Mouse (Mus musculus): Measurements from ENCODE around the gene Abcc6. TPM values are rescaled to one million over a fixed set of nuclear protein-coding genes. Genes with fewer than 3 reads are reported as not detected.

Abcc6 gene
- total and polyA plus RNA-seq, 3 experiments, result 0.14 TPM; not detected in 2

GRCm38 (mm10) chr7:46060688-46061087, 30.6 kb upstream of the Abcc6 start:
- Histone ChIP-seq H3K27ac (no peak overlapping the region), H3K27me3 (ENCODE audit: control insufficient read depth, insufficient read depth, low read length) (no peaks in the 10 kb centered on the region), H3K4me3 (no peak overlapping the region), H3K4me1 (ENCODE audit: control insufficient read depth, insufficient read depth, low read length) (no peaks in the 10 kb centered on the region), H3K9ac (ENCODE audit: low read depth, low read length) (no peak overlapping the region), H3K36me3 (ENCODE audit: control insufficient read depth, insufficient read depth, low read length) (no peaks in the 10 kb centered on the region), H3K79me2 (replicated peaks; ENCODE audit: control insufficient read depth, insufficient read depth, low read length) (no peaks in the 10 kb centered on the region)
- intact Hi-C loops (cut with DNase I), result no loop called here
- DNase-seq, result no peak
- TF ChIP-seq CTCF (IDR thresholded peaks at IDR 0.05), result no peak
- no peak for TF ChIP-seq POLR2A (IDR thresholded peaks at IDR 0.05; ENCODE audit: insufficient read depth, low read depth, low read length)
- TF ChIP-seq EP300 (IDR thresholded peaks at IDR 0.05; ENCODE audit: insufficient read depth, low read depth, low read length), result no peak
- 94% methylated on average over 8 of the region's 8 CpGs for WGBS

DNA sequence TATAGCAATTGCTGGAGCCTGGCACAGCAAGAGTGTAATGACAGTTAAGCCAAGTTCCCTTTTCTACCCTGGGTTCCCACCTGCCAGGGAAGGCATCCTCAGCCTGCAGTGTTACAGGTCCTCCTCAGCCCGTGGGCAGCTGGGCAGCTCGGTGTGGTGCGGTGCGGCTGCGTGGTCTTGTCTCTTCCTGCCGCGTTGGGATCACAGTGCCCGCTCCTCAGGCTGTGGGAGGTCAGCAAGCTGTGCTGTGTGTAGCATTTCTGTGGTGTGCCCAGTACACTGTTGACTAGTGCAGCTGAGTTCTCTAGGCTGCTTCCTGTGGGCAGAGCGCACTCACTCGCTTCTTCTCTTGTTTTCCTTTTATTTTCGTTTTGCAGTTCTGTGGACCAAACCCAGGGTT, 28.8 kb upstream of the Abcc6 start:
- no peak overlapping the region for H3K4me3 ChIP-seq
- TF ChIP-seq CTCF (IDR thresholded peaks at IDR 0.05) (no peak), EP300 (IDR thresholded peaks at IDR 0.05; ENCODE audit: insufficient read depth, low read depth, low read length) (no peak), POLR2A (IDR thresholded peaks at IDR 0.05; ENCODE audit: insufficient read depth, low read depth, low read length) (no peak)
- intact Hi-C loops (cut with DNase I), result no loop called here
- H3K79me2 ChIP-seq (replicated peaks; ENCODE audit: control insufficient read depth, insufficient read depth, low read length), result no peaks in the 10 kb centered on the region
- H3K36me3 ChIP-seq (ENCODE audit: control insufficient read depth, insufficient read depth, low read length), result no peaks in the 10 kb centered on the region
- DNase-seq, result peak in 1 of 2 experiments; percentile 20
- 91% methylated on average over 11 of the region's 11 CpGs for WGBS
- H3K4me1 ChIP-seq (ENCODE audit: control insufficient read depth, insufficient read depth, low read length), result no peaks in the 10 kb centered on the region
- no peak overlapping the region for H3K27ac ChIP-seq
- no peaks in the 10 kb centered on the region for H3K27me3 ChIP-seq (ENCODE audit: control insufficient read depth, insufficient read depth, low read length)
- no peak overlapping the region for H3K9ac ChIP-seq (ENCODE audit: low read depth, low read length)

DNA sequence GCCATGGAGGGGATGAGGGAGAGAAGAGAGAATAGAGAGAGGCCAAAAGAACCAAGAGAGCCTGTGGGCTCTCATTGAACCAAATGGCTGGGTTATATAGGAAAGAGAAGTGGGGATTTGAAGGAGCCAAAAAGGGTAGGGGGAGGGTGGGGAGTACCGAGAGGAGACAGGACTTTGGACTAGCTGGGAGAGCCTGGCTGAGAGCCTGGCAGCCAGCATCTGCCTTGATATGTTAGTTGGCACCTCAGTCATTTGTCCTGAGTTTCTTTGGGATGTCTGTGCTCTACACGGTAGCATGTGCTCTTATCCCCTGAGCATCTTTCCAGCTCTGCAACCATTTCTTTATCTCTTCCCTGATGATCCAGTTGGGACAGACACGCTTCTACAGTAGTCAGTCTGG, 23.5 kb upstream of the Abcc6 start:
- Histone ChIP-seq H3K4me1 (ENCODE audit: control insufficient read depth, insufficient read depth, low read length) (no peaks in the 10 kb centered on the region), H3K4me3 (no peak overlapping the region), H3K36me3 (ENCODE audit: control insufficient read depth, insufficient read depth, low read length) (no peaks in the 10 kb centered on the region), H3K9ac (ENCODE audit: low read depth, low read length) (no peak overlapping the region), H3K27me3 (ENCODE audit: control insufficient read depth, insufficient read depth, low read length) (no peaks in the 10 kb centered on the region), H3K27ac (no peak overlapping the region), H3K79me2 (replicated peaks; ENCODE audit: control insufficient read depth, insufficient read depth, low read length) (no peaks in the 10 kb centered on the region)
- intact Hi-C loops (cut with DNase I), result no loop called here
- no peak for TF ChIP-seq CTCF (IDR thresholded peaks at IDR 0.05)
- no peak for TF ChIP-seq POLR2A (IDR thresholded peaks at IDR 0.05; ENCODE audit: insufficient read depth, low read depth, low read length)
- no peak for DNase-seq
- WGBS, result 85% methylated on average over 3 of the region's 3 CpGs

DNA sequence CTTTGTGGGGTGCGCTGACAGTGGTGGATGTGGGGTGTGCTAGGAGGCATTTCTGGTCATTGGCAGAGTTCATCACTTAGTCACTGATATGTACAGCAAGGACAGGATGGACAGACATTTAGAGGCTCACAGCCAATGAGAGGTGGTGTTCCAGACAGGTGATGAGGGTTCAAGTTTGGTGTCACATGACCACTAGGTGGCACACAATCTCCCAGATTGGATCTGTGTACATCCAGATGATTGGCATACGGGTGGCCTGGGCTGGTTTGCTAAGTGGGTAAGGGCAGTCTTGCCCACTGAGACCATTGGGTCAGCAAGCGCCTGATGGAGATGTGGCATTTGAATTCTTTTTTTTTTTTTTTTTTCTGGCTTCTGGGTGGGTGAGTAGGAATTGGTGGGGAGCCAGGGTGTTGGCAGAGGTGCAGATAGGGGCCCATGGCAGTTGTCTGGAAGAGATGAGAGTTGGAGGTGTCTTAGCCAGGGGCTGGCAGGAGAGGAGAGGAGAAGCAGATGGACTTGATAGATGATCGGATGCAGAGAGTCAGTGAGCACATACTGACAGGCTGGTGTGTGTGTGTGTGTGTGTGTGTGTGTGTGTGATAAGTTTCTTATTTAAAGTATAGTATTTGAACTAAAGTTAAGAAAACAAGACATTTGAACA, 22.2 kb upstream of the Abcc6 start:
- DNase-seq, result no peak
- no peak overlapping the region for H3K27ac ChIP-seq
- H3K4me1 ChIP-seq (ENCODE audit: control insufficient read depth, insufficient read depth, low read length), result no peaks in the 10 kb centered on the region
- no peak overlapping the region for H3K4me3 ChIP-seq
- no peak overlapping the region for H3K9ac ChIP-seq (ENCODE audit: low read depth, low read length)
- TF ChIP-seq EP300 (IDR thresholded peaks at IDR 0.05; ENCODE audit: insufficient read depth, low read depth, low read length) (no peak), CTCF (IDR thresholded peaks at IDR 0.05) (peak; percentile 51), POLR2A (IDR thresholded peaks at IDR 0.05; ENCODE audit: insufficient read depth, low read depth, low read length) (no peak)
- no peaks in the 10 kb centered on the region for H3K36me3 ChIP-seq (ENCODE audit: control insufficient read depth, insufficient read depth, low read length)
- 87% methylated on average over 4 of the region's 4 CpGs for WGBS
- no peaks in the 10 kb centered on the region for H3K27me3 ChIP-seq (ENCODE audit: control insufficient read depth, insufficient read depth, low read length)
- intact Hi-C loops (cut with DNase I), result no loop called here
- no peaks in the 10 kb centered on the region for H3K79me2 ChIP-seq (replicated peaks; ENCODE audit: control insufficient read depth, insufficient read depth, low read length)

DNA sequence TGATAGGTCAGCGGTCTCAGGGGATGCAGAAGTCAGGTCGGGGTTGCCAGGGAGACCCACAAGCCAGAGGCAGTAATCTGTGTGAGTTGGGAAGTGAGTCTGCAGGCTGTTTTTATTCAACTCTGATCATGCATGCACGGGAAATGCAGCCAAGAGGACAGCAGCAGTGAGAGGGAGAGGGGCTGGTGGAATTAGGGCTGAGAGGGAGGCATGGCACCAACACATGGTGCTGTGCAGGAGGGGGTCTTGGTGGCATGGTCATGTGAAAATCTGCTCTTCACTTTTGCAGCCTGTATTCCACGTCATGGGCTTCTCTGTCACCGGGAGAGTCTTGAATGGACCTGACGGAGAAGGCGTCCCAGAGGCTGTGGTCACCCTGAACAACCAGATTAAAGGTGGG, 19.9 kb upstream of the Abcc6 start:
- H3K27ac ChIP-seq, result no peak overlapping the region
- no peaks in the 10 kb centered on the region for H3K27me3 ChIP-seq (ENCODE audit: control insufficient read depth, insufficient read depth, low read length)
- no peak overlapping the region for H3K9ac ChIP-seq (ENCODE audit: low read depth, low read length)
- no peaks in the 10 kb centered on the region for H3K4me1 ChIP-seq (ENCODE audit: control insufficient read depth, insufficient read depth, low read length)
- no peaks in the 10 kb centered on the region for H3K36me3 ChIP-seq (ENCODE audit: control insufficient read depth, insufficient read depth, low read length)
- H3K79me2 ChIP-seq (replicated peaks; ENCODE audit: control insufficient read depth, insufficient read depth, low read length), result no peaks in the 10 kb centered on the region
- no peak overlapping the region for H3K4me3 ChIP-seq
- 88% methylated on average over 7 of the region's 7 CpGs for WGBS
- intact Hi-C loops (cut with DNase I), result no loop called here
- no peak for TF ChIP-seq EP300 (IDR thresholded peaks at IDR 0.05; ENCODE audit: insufficient read depth, low read depth, low read length)
- TF ChIP-seq CTCF (IDR thresholded peaks at IDR 0.05), result no peak
- no peak for TF ChIP-seq POLR2A (IDR thresholded peaks at IDR 0.05; ENCODE audit: insufficient read depth, low read depth, low read length)
- no peak for DNase-seq

GRCm38 (mm10) chr7:46047873-46048562, 17.9 kb upstream of the Abcc6 start:
- no peak overlapping the region for H3K9ac ChIP-seq (ENCODE audit: low read depth, low read length)
- no peak for DNase-seq
- no peaks in the 10 kb centered on the region for H3K27me3 ChIP-seq (ENCODE audit: control insufficient read depth, insufficient read depth, low read length)
- no peaks in the 10 kb centered on the region for H3K4me1 ChIP-seq (ENCODE audit: control insufficient read depth, insufficient read depth, low read length)
- no peak overlapping the region for H3K4me3 ChIP-seq
- 90% methylated on average over 13 of the region's 13 CpGs for WGBS
- no peak overlapping the region for H3K27ac ChIP-seq
- H3K36me3 ChIP-seq (ENCODE audit: control insufficient read depth, insufficient read depth, low read length), result no peaks in the 10 kb centered on the region
- TF ChIP-seq CTCF (IDR thresholded peaks at IDR 0.05) (no peak), POLR2A (IDR thresholded peaks at IDR 0.05; ENCODE audit: insufficient read depth, low read depth, low read length) (no peak), EP300 (IDR thresholded peaks at IDR 0.05; ENCODE audit: insufficient read depth, low read depth, low read length) (no peak)
- intact Hi-C loops (cut with DNase I), result no loop called here
- no peaks in the 10 kb centered on the region for H3K79me2 ChIP-seq (replicated peaks; ENCODE audit: control insufficient read depth, insufficient read depth, low read length)
